Mouse (Mus musculus): ENCODE results near the gene Ap5z1. TPM values are rescaled to one million over a fixed set of nuclear protein-coding genes. Genes with fewer than 3 reads are reported as not detected.
A peak's percentile ranks its signal among the peaks of the same experiment; 100 is the strongest.

Ap5z1 gene
- polyA plus RNA-seq, 1 experiment from 2014 or later, result 10.6 TPM

GRCm38 (mm10) chr5:142486654-142487053 is 22.9 kb downstream of the Ap5z1 start:
- WGBS, result 72% methylated on average over 9 of the region's 9 CpGs
- H3K4me3 ChIP-seq, result no peak overlapping the region
- H3K9me3 ChIP-seq, result no peaks in the 10 kb centered on the region
- no peaks in the 10 kb centered on the region for H3K27me3 ChIP-seq (ENCODE audit: poor library complexity, severe bottlenecking)
- DNase-seq (ENCODE audit: extremely low spot score, low spot score), result no peak
- no peaks in the 10 kb centered on the region for H3K36me3 ChIP-seq (replicated peaks)
- no peak overlapping the region for H3K27ac ChIP-seq
- H3K4me1 ChIP-seq, result peaks cover 7% of the 10 kb centered on the region

- Histone ChIP-seq H3K9me3 (no peaks in the 10 kb centered on the region), H3K4me3 (no peak overlapping the region), H3K27me3 (ENCODE audit: poor library complexity, severe bottlenecking) (peaks cover 5% of the 10 kb centered on the region; the same call in 1 of the 2 replicates), H3K4me1 (peaks cover 10% of the 10 kb centered on the region), H3K27ac (no peak overlapping the region), H3K36me3 (replicated peaks) (no peaks in the 10 kb centered on the region)
- 81% methylated on average over 9 of the region's 9 CpGs for WGBS
- DNase-seq (ENCODE audit: extremely low spot score, low spot score), result no peak
Observed at GRCm38 (mm10) chr5:142489955-142490707, 26.4 kb downstream of the Ap5z1 start.

- H3K27ac ChIP-seq, result no peak overlapping the region
- DNase-seq (ENCODE audit: extremely low spot score, low spot score), result no peak
- no peaks in the 10 kb centered on the region for H3K36me3 ChIP-seq (replicated peaks)
- WGBS, result 87% methylated on average over 3 of the region's 3 CpGs
- peaks cover 10% of the 10 kb centered on the region for H3K4me1 ChIP-seq
- peaks cover 13% of the 10 kb centered on the region; the same call in 1 of the 2 replicates for H3K27me3 ChIP-seq (ENCODE audit: poor library complexity, severe bottlenecking)
- no peaks in the 10 kb centered on the region for H3K9me3 ChIP-seq
- no peak overlapping the region for H3K4me3 ChIP-seq
Observed at GRCm38 (mm10) chr5:142493307-142493706, 29.6 kb downstream of the Ap5z1 start.

GRCm38 (mm10) chr5:142495321-142496096 is 31.8 kb downstream of the Ap5z1 start:
- Histone ChIP-seq H3K4me3 (no peak overlapping the region), H3K4me1 (peaks cover 14% of the 10 kb centered on the region; the same call in 1 of the 2 replicates), H3K27ac (no peak overlapping the region), H3K27me3 (ENCODE audit: poor library complexity, severe bottlenecking) (peaks cover 13% of the 10 kb centered on the region; the same call in 1 of the 2 replicates), H3K9me3 (no peaks in the 10 kb centered on the region), H3K36me3 (replicated peaks) (no peaks in the 10 kb centered on the region)
- DNase-seq (ENCODE audit: extremely low spot score, low spot score), result no peak
- WGBS, result 59% methylated on average over 14 of the region's 14 CpGs

- H3K9me3 ChIP-seq, result no peaks in the 10 kb centered on the region
- H3K27me3 ChIP-seq (ENCODE audit: poor library complexity, severe bottlenecking), result peaks cover 13% of the 10 kb centered on the region
- no peak overlapping the region for H3K4me3 ChIP-seq
- H3K4me1 ChIP-seq, result peaks cover 19% of the 10 kb centered on the region
- H3K36me3 ChIP-seq (replicated peaks), result no peaks in the 10 kb centered on the region
- peak; percentile 39 for DNase-seq (ENCODE audit: extremely low spot score, low spot score)
- H3K27ac ChIP-seq, result no peak overlapping the region
- 21% methylated on average over 3 of the region's 3 CpGs for whole genome bisulfite sequencing
Observed at GRCm38 (mm10) chr5:142498964-142499363, 35.2 kb downstream of the Ap5z1 start.

- no peak overlapping the region for H3K27ac ChIP-seq
- peaks cover 4% of the 10 kb centered on the region; the same call in 1 of the 2 replicates for H3K27me3 ChIP-seq (ENCODE audit: poor library complexity, severe bottlenecking)
- H3K4me3 ChIP-seq, result no peak overlapping the region
- no peak for DNase-seq (ENCODE audit: extremely low spot score, low spot score)
- no peaks in the 10 kb centered on the region for H3K9me3 ChIP-seq
- no peaks in the 10 kb centered on the region for H3K36me3 ChIP-seq (replicated peaks)
- WGBS, result 85% methylated on average over 10 of the region's 10 CpGs
- H3K4me1 ChIP-seq, result peaks cover 15% of the 10 kb centered on the region
Observed at GRCm38 (mm10) chr5:142500918-142501317, 37.2 kb downstream of the Ap5z1 start.

GRCm38 (mm10) chr5:142502414-142502813 is 38.7 kb downstream of the Ap5z1 start:
- Histone ChIP-seq H3K4me3 (no peak overlapping the region), H3K27ac (no peak overlapping the region), H3K27me3 (ENCODE audit: poor library complexity, severe bottlenecking) (peaks cover 3% of the 10 kb centered on the region; the same call in 1 of the 2 replicates), H3K36me3 (replicated peaks) (no peaks in the 10 kb centered on the region), H3K4me1 (peaks cover 15% of the 10 kb centered on the region), H3K9me3 (no peaks in the 10 kb centered on the region)
- peak; percentile 69 for DNase-seq (ENCODE audit: extremely low spot score, low spot score)
- WGBS, result 16% methylated on average over 3 of the region's 3 CpGs

GRCm38 (mm10) chr5:142504175-142504574 is 40.4 kb downstream of the Ap5z1 start:
- no peak overlapping the region for H3K4me3 ChIP-seq
- no peak for DNase-seq (ENCODE audit: extremely low spot score, low spot score)
- peaks cover 22% of the 10 kb centered on the region for H3K4me1 ChIP-seq
- WGBS, result 82% methylated on average over 3 of the region's 3 CpGs
- H3K27me3 ChIP-seq (ENCODE audit: poor library complexity, severe bottlenecking), result peaks cover under 1% of the 10 kb centered on the region; the same call in 1 of the 2 replicates
- no peaks in the 10 kb centered on the region for H3K9me3 ChIP-seq
- no peaks in the 10 kb centered on the region for H3K36me3 ChIP-seq (replicated peaks)
- H3K27ac ChIP-seq, result no peak overlapping the region

GRCm38 (mm10) chr5:142505695-142506423 is 42.1 kb downstream of the Ap5z1 start:
- Histone ChIP-seq H3K27ac (peak overlapping the region; percentile 8; the same call in 1 of the 2 replicates), H3K4me1 (peaks cover 25% of the 10 kb centered on the region), H3K9me3 (no peaks in the 10 kb centered on the region), H3K27me3 (ENCODE audit: poor library complexity, severe bottlenecking) (peaks cover 12% of the 10 kb centered on the region), H3K4me3 (no peak overlapping the region), H3K36me3 (replicated peaks) (no peaks in the 10 kb centered on the region)
- 74% methylated on average over 3 of the region's 3 CpGs for WGBS
- DNase-seq (ENCODE audit: extremely low spot score, low spot score), result no peak

GRCm38 (mm10) chr5:142509141-142510060 is 45.7 kb downstream of the Ap5z1 start:
- H3K27ac ChIP-seq, result peak overlapping the region; percentile 77
- 12% methylated on average over 15 of the region's 15 CpGs for WGBS
- H3K36me3 ChIP-seq (replicated peaks), result no peaks in the 10 kb centered on the region
- H3K9me3 ChIP-seq, result no peaks in the 10 kb centered on the region
- peaks cover 19% of the 10 kb centered on the region for H3K4me1 ChIP-seq
- peak overlapping the region; percentile 28; the same call in 1 of the 2 replicates for H3K4me3 ChIP-seq
- peaks cover 12% of the 10 kb centered on the region for H3K27me3 ChIP-seq (ENCODE audit: poor library complexity, severe bottlenecking)
- no peak for DNase-seq (ENCODE audit: extremely low spot score, low spot score)

GRCm38 (mm10) chr5:142510061-142510414 is 46.3 kb downstream of the Ap5z1 start:
- no peak for DNase-seq (ENCODE audit: extremely low spot score, low spot score)
- 60% methylated on average over 7 of the region's 7 CpGs for WGBS
- peaks cover 12% of the 10 kb centered on the region for H3K27me3 ChIP-seq (ENCODE audit: poor library complexity, severe bottlenecking)
- H3K4me1 ChIP-seq, result peaks cover 19% of the 10 kb centered on the region
- peak overlapping the region; percentile 77 for H3K27ac ChIP-seq
- no peaks in the 10 kb centered on the region for H3K9me3 ChIP-seq
- no peak overlapping the region for H3K4me3 ChIP-seq
- H3K36me3 ChIP-seq (replicated peaks), result no peaks in the 10 kb centered on the region

- no peaks in the 10 kb centered on the region for H3K36me3 ChIP-seq (replicated peaks)
- H3K27me3 ChIP-seq (ENCODE audit: poor library complexity, severe bottlenecking), result peaks cover 12% of the 10 kb centered on the region
- no peak for DNase-seq (ENCODE audit: extremely low spot score, low spot score)
- H3K9me3 ChIP-seq, result no peaks in the 10 kb centered on the region
- H3K4me3 ChIP-seq, result no peak overlapping the region
- H3K4me1 ChIP-seq, result peaks cover 19% of the 10 kb centered on the region
- WGBS, result 78% methylated on average over 4 of the region's 4 CpGs
- H3K27ac ChIP-seq, result no peak overlapping the region
Observed at GRCm38 (mm10) chr5:142512112-142512511, 48.4 kb downstream of the Ap5z1 start.

Measured in forebrain, embryonic 10.5 days (tissue).